Mouse (Mus musculus): ENCODE data around the gene B3gat3. TPM values are rescaled to one million over a fixed set of nuclear protein-coding genes. Genes with fewer than 3 reads are reported as not detected.
A peak's percentile ranks its signal among the peaks of the same experiment; 100 is the strongest.
"Not testable (repeated sequence)": the region's sequence is repeated elsewhere in the genome, so short reads cannot be mapped to it uniquely, and the experiment has no call there.

B3gat3 gene
- total RNA-seq (2021) = 10 to 100 TPM; 35.4 to 42.3 TPM
- 59.4 and 61.2 TPM in 2 replicates for polyA plus RNA-seq (2012; rRNA removed)
- long read RNA-seq, transcript B3gat3-203 (5 exons, 909 nt) = minor isoform, 5 of 34 reads
- long read RNA-seq, transcript B3gat3-201 (5 exons, 1,603 nt) = major isoform, 25 of 34 reads
- long read RNA-seq, partial matches to known transcripts = 2 of 34 reads
- long read RNA-seq, other reads (novel, unspliced or antisense) = 2 of 34 reads

DNA sequence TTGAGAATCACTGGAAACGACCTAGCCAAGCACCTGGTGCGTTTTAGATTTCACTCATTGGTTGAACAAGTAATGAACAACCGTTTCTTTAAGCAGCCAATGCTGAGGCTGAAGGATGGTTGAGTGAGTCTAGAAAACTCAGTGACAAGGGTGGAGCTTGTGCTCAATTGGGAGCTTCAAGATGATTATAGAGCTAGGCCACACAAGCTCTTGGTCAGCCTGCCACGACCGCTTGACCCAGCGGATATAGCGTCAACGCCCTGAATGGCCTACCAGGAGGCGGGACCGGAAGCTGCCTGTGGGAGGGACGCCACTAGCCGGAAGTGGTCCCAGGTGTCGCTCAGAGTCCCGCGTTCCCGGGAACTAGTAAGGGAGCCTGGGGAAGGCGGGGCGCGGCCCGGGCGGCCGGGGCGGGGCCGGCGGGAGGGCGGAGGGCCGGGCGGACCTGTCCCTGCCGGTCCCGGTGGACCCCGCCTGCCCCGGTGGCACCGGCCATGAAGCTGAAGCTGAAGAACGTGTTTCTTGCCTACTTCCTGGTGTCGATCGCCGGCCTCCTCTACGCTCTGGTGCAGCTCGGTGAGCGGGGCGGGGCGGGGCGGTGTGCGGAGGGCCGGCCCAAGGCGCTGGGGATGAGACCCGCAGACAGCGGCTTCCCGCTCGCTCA, at the start of gene B3gat3:
Gene B3gat3 (plus strand): TSS at position 302 of the 664 bp plus-strand sequence.
- DNase-seq = peak; percentile 98
- H3K4me1 ChIP-seq (ENCODE audit: control insufficient read depth, insufficient read depth, low read length) = peaks cover 4% of the 10 kb centered on the region
- H3K4me3 ChIP-seq = peak within 1 kb of the TSS; percentile 94
- 0 out of 2 replicates have a peak, but pooled peaks cover 3% of the 10 kb centered on the region for H3K36me3 ChIP-seq (ENCODE audit: control insufficient read depth, insufficient read depth, low read length)
- no peaks in the 10 kb centered on the region for H3K27me3 ChIP-seq (ENCODE audit: control insufficient read depth, insufficient read depth, low read length)
- H3K27ac ChIP-seq = peak within 1 kb of the TSS; percentile 95
- WGBS = 2% methylated on average over 50 of the region's 50 CpGs
- TF ChIP-seq POLR2A (IDR thresholded peaks at IDR 0.05; ENCODE audit: insufficient read depth, low read depth, low read length) (peak; percentile 99), CTCF (IDR thresholded peaks at IDR 0.05) (no peak), EP300 (IDR thresholded peaks at IDR 0.05; ENCODE audit: insufficient read depth, low read depth, low read length) (peak; percentile 50; the same call in 1 of the 2 replicates)
- intact Hi-C loops (cut with DNase I) = loop anchor here (2.0 kb wide), 1 partner anchor 21 kb away; the partner anchor contains the start of gene Ganab
- H3K9ac ChIP-seq (ENCODE audit: low read depth, low read length) = peak within 1 kb of the TSS; percentile 93
- H3K79me2 ChIP-seq (replicated peaks; ENCODE audit: control insufficient read depth, insufficient read depth, low read length) = no peaks in the 10 kb centered on the region

DNA sequence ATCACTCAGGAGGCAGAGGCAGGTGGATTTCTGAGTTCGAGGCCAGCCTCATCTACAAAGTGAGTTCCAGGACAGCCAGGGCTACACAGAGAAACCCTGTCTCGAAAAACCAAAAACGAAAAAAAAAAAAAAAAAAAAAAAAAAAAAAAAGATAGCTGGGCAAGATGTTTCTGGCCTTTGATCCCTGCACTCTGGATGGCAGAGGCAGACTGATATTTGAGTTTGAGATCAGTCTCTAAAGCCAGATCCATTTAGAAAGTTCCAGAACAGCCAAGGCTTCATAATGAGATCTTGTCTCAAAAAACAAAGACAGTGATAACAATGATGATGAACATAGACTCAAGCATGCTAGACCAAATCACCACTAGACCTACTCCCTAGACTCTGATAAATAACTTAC, 49.8 kb upstream of the B3gat3 start:
- not testable (repeated sequence) for H3K9ac ChIP-seq (ENCODE audit: low read depth, low read length); H3K27me3 ChIP-seq (ENCODE audit: control insufficient read depth, insufficient read depth, low read length); DNase-seq; H3K4me3 ChIP-seq; H3K36me3 ChIP-seq (ENCODE audit: control insufficient read depth, insufficient read depth, low read length); H3K79me2 ChIP-seq (replicated peaks; ENCODE audit: control insufficient read depth, insufficient read depth, low read length); H3K4me1 ChIP-seq (ENCODE audit: control insufficient read depth, insufficient read depth, low read length)
- H3K27ac ChIP-seq = peak overlapping the region; percentile 94; the same call in 1 of the 2 replicates
- intact Hi-C loops (cut with DNase I) = loop anchor here (2.0 to 5.0 kb wide), 3 partner anchors 18 to 97 kb away; partner anchors contain the start of genes 1810009A15Rik, Eef1g, Gm49416 and Polr2g
- 70% methylated on average over 3 of the region's 3 CpGs for WGBS

DNA sequence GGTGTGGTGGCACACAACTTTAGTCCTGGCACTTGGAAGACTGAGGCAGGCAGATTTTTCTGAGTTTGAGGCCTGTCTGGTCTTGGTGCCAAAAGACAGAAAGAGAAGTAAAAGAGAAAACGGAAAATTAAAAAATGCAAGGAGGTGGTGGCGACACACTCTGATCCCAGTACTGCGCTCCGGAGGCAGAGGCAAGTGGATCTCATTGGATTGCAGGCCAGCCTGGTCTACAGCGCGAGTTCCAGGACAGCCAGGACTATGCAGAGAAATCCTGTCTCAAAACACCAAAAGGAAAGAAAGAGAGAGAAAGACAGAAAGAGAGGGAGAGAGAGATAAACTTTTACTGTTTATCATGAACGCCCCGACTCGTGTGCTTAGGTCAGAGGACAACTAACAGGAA, 49.3 kb upstream of the B3gat3 start:
- Histone ChIP-seq H3K27me3 (ENCODE audit: control insufficient read depth, insufficient read depth, low read length) (no peaks in the 10 kb centered on the region), H3K27ac (peak overlapping the region; percentile 94), H3K9ac (ENCODE audit: low read depth, low read length) (peak overlapping the region; percentile 52), H3K36me3 (ENCODE audit: control insufficient read depth, insufficient read depth, low read length) (peaks cover 2% of the 10 kb centered on the region; the same call in 1 of the 2 replicates), H3K79me2 (replicated peaks; ENCODE audit: control insufficient read depth, insufficient read depth, low read length) (0 out of 2 replicates have a peak, but pooled peaks cover 1% of the 10 kb centered on the region), H3K4me1 (ENCODE audit: control insufficient read depth, insufficient read depth, low read length) (peaks cover 3% of the 10 kb centered on the region), H3K4me3 (peak overlapping the region; percentile 91)
- TF ChIP-seq POLR2A (IDR thresholded peaks at IDR 0.05; ENCODE audit: insufficient read depth, low read depth, low read length) (no peak), EP300 (IDR thresholded peaks at IDR 0.05; ENCODE audit: insufficient read depth, low read depth, low read length) (no peak), CTCF (IDR thresholded peaks at IDR 0.05) (no peak)
- WGBS = 22% methylated on average over 9 of the region's 9 CpGs
- no peak for DNase-seq
- intact Hi-C loops (cut with DNase I) = loop anchor here (1.0 to 5.0 kb wide), 4 partner anchors 9 to 96 kb away; partner anchors contain the start of genes 1810009A15Rik, Eef1g, Gm49416 and Polr2g

DNA sequence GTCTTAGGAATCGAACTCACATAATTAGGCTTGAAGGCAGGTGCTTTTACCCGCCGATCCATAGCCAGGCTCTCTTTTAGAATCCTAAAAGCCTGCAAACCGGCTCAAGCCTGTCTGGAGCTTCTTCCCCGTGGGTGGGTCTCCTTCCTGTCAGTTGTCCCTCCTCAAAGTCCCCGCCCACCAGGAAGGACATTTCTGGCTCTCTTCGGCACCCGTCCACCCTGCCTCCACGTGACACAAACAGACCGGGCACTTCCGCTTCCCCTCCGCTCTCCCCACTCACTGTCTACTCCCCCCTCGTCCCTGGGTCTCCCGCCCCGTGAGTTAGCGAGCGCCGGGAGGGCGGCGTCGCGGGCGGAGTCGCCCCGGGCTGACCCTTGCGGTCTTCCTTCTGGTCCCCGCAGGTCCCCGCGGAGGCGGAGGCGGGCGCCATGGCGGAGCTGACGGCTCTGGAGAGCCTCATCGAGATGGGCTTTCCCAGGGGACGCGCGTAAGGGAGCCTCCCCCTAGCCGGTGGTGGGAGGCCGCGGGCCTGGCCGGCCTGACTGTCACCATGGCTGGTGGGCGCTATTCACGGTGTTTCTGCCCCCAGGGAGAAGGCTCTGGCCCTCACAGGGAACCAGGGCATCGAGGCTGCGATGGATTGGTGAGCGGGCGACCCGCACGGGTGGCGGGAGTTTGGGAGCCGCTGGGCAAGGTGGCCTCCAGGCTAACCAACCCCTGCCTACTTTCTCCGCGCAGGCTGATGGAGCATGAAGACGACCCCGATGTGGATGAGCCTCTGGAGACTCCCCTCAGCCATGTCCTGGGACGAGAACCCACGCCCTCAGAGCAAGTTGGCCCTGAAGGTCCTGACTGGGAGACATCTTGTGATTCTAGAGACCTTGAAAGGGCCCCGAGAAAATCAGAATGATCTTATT, 48.6 kb upstream of the B3gat3 start, which contains the start of gene Ubxn1:
Gene Ubxn1 (plus strand): TSS at position 230 of the 920 bp plus-strand sequence.
- intact Hi-C loops (cut with DNase I) = loop anchor here (1.0 to 5.0 kb wide), 4 partner anchors 9 to 96 kb away; partner anchors contain the start of genes 1810009A15Rik, Eef1g, Gm49416 and Polr2g
- Histone ChIP-seq H3K36me3 (ENCODE audit: control insufficient read depth, insufficient read depth, low read length) (peaks cover 2% of the 10 kb centered on the region; the same call in 1 of the 2 replicates), H3K27me3 (ENCODE audit: control insufficient read depth, insufficient read depth, low read length) (no peaks in the 10 kb centered on the region), H3K4me3 (peak within 1 kb of the TSS; percentile 91), H3K79me2 (replicated peaks; ENCODE audit: control insufficient read depth, insufficient read depth, low read length) (0 out of 2 replicates have a peak, but pooled peaks cover 1% of the 10 kb centered on the region), H3K4me1 (ENCODE audit: control insufficient read depth, insufficient read depth, low read length) (peaks cover 3% of the 10 kb centered on the region), H3K9ac (ENCODE audit: low read depth, low read length) (peak within 1 kb of the TSS; percentile 83), H3K27ac (peak within 1 kb of the TSS; percentile 94)
- WGBS = 1% methylated on average over 59 of the region's 59 CpGs
- TF ChIP-seq CTCF (IDR thresholded peaks at IDR 0.05) (no peak), EP300 (IDR thresholded peaks at IDR 0.05; ENCODE audit: insufficient read depth, low read depth, low read length) (peak; percentile 96), POLR2A (IDR thresholded peaks at IDR 0.05; ENCODE audit: insufficient read depth, low read depth, low read length) (peak; percentile 87)
- peak; percentile 98 to 99 for DNase-seq

DNA sequence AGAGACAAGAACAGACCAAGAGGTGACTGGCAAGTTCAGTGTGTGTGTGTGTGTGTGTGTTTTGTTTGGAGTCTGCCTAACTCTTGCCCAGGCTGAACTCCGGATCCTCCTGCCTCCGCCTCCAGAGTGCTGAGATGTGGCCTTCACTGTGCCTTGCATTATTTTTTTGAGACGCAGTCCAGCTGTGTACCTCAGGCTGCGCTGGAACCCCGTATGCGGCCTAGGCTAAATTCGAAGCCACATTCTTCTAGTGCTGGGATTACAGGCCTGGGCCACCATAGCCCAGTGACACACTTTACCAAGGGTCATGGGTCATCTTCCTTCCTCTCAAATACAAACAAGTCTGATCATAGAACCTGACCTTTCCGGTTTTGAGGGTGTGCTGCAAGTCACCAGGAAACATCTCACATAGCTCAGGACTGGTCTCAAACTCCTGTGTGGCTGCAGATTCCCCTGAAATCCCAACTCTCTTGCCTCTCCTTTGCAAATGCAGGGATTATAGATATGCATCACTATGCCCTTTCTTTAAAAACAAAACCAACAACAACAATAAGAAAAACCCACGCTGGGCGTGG, 47.8 kb upstream of the B3gat3 start:
- 62% methylated on average over 10 of the region's 10 CpGs for WGBS
- intact Hi-C loops (cut with DNase I) = loop anchor here (5.0 kb wide), 1 partner anchor 95 kb away; the partner anchor contains the start of gene Eef1g
- Histone ChIP-seq H3K36me3 (ENCODE audit: control insufficient read depth, insufficient read depth, low read length) (peaks cover 2% of the 10 kb centered on the region; the same call in 1 of the 2 replicates), H3K4me1 (ENCODE audit: control insufficient read depth, insufficient read depth, low read length) (peaks cover 3% of the 10 kb centered on the region), H3K79me2 (replicated peaks; ENCODE audit: control insufficient read depth, insufficient read depth, low read length) (0 out of 2 replicates have a peak, but pooled peaks cover 1% of the 10 kb centered on the region), H3K27me3 (ENCODE audit: control insufficient read depth, insufficient read depth, low read length) (no peaks in the 10 kb centered on the region), H3K4me3 (peak overlapping the region; percentile 91), H3K27ac (peak overlapping the region; percentile 94), H3K9ac (ENCODE audit: low read depth, low read length) (peak overlapping the region; percentile 83)
- TF ChIP-seq CTCF (IDR thresholded peaks at IDR 0.05) = no peak
- TF ChIP-seq EP300 (IDR thresholded peaks at IDR 0.05; ENCODE audit: insufficient read depth, low read depth, low read length) = no peak
- no peak for TF ChIP-seq POLR2A (IDR thresholded peaks at IDR 0.05; ENCODE audit: insufficient read depth, low read depth, low read length)
- DNase-seq = no peak
